Mouse (Mus musculus): ENCODE data around the gene En2. TPM values are rescaled to one million over a fixed set of nuclear protein-coding genes. Genes with fewer than 3 reads are reported as not detected.

The En2 gene
- polyA plus RNA-seq, 1 experiment from 2014 or later: 0.09 TPM

- H3K9ac ChIP-seq: no peak overlapping the region
- no peaks in the 10 kb centered on the region for H3K4me1 ChIP-seq
- H3K9me3 ChIP-seq (replicated peaks): no peaks in the 10 kb centered on the region
- ATAC-seq (replicated peaks; ENCODE audit: low FRiP score): no peak
- 45% methylated on average over 2 of the region's 2 CpGs for WGBS
- H3K27ac ChIP-seq: no peak overlapping the region
- no peaks in the 10 kb centered on the region for H3K36me3 ChIP-seq
- H3K4me2 ChIP-seq: no peak overlapping the region
- no peak overlapping the region for H3K4me3 ChIP-seq (replicated peaks)
- peaks cover 58% of the 10 kb centered on the region for H3K27me3 ChIP-seq
Measured at GRCm38 (mm10) chr5:28136438-28136837, 29.1 kb upstream of the En2 start.

- Histone ChIP-seq H3K9me3 (replicated peaks) (no peaks in the 10 kb centered on the region), H3K4me3 (replicated peaks) (no peak overlapping the region)
- no peak for ATAC-seq (replicated peaks; ENCODE audit: low FRiP score)
Measured at GRCm38 (mm10) chr5:28144555-28144954, 20.9 kb upstream of the En2 start.

GRCm38 (mm10) chr5:28146018-28146417 lies 19.5 kb upstream of the En2 start:
- H3K27ac ChIP-seq: no peak overlapping the region
- no peak overlapping the region for H3K9ac ChIP-seq
- no peaks in the 10 kb centered on the region for H3K4me1 ChIP-seq
- no peaks in the 10 kb centered on the region for H3K36me3 ChIP-seq
- H3K4me3 ChIP-seq (replicated peaks): no peak overlapping the region
- no peak overlapping the region for H3K4me2 ChIP-seq
- no peaks in the 10 kb centered on the region for H3K9me3 ChIP-seq (replicated peaks)
- WGBS: 81% methylated on average over 8 of the region's 8 CpGs
- peaks cover 32% of the 10 kb centered on the region; the same call in 1 of the 2 replicates for H3K27me3 ChIP-seq
- ATAC-seq (replicated peaks; ENCODE audit: low FRiP score): no peak

More at GRCm38 (mm10) chr5:28144555-28144954, 20.9 kb upstream of the En2 start:
- H3K9ac ChIP-seq: no peak overlapping the region
- no peak overlapping the region for H3K27ac ChIP-seq
- H3K36me3 ChIP-seq: no peaks in the 10 kb centered on the region
- H3K4me1 ChIP-seq: no peaks in the 10 kb centered on the region
- no peak overlapping the region for H3K4me2 ChIP-seq
- H3K27me3 ChIP-seq: peaks cover 26% of the 10 kb centered on the region; the same call in 1 of the 2 replicates

GRCm38 (mm10) chr5:28148473-28148872 lies 17.0 kb upstream of the En2 start:
- WGBS: 37% methylated on average over 3 of the region's 3 CpGs
- H3K4me2 ChIP-seq: no peak overlapping the region
- no peak overlapping the region for H3K27ac ChIP-seq
- H3K9me3 ChIP-seq (replicated peaks): no peaks in the 10 kb centered on the region
- no peak overlapping the region for H3K4me3 ChIP-seq (replicated peaks)
- no peaks in the 10 kb centered on the region for H3K36me3 ChIP-seq
- peaks cover 53% of the 10 kb centered on the region for H3K27me3 ChIP-seq
- no peak overlapping the region for H3K9ac ChIP-seq
- no peaks in the 10 kb centered on the region for H3K4me1 ChIP-seq
- ATAC-seq (replicated peaks; ENCODE audit: low FRiP score): no peak

- ATAC-seq (replicated peaks; ENCODE audit: low FRiP score): no peak
Measured at GRCm38 (mm10) chr5:28149436-28149835, 16.1 kb upstream of the En2 start.

GRCm38 (mm10) chr5:28157044-28157730 lies 8.3 kb upstream of the En2 start:
- Histone ChIP-seq H3K27me3 (peaks cover 97% of the 10 kb centered on the region), H3K27ac (no peak overlapping the region), H3K4me1 (peaks cover 34% of the 10 kb centered on the region), H3K4me3 (replicated peaks) (no peak overlapping the region), H3K36me3 (no peaks in the 10 kb centered on the region), H3K9me3 (replicated peaks) (no peaks in the 10 kb centered on the region), H3K4me2 (no peak overlapping the region), H3K9ac (no peak overlapping the region)
- 4% methylated on average over 9 of the region's 9 CpGs for WGBS
- ATAC-seq (replicated peaks; ENCODE audit: low FRiP score): no peak

More at GRCm38 (mm10) chr5:28149436-28149835, 16.1 kb upstream of the En2 start:
- Histone ChIP-seq H3K4me1 (no peaks in the 10 kb centered on the region), H3K4me3 (replicated peaks) (no peak overlapping the region), H3K9ac (no peak overlapping the region), H3K9me3 (replicated peaks) (no peaks in the 10 kb centered on the region), H3K36me3 (no peaks in the 10 kb centered on the region), H3K4me2 (no peak overlapping the region), H3K27me3 (peaks cover 63% of the 10 kb centered on the region), H3K27ac (no peak overlapping the region)
- 84% methylated on average over 3 of the region's 3 CpGs for WGBS

- no peaks in the 10 kb centered on the region for H3K9me3 ChIP-seq (replicated peaks)
- peaks cover 96% of the 10 kb centered on the region for H3K27me3 ChIP-seq
- H3K4me3 ChIP-seq (replicated peaks): 0 out of 2 replicates have a peak overlapping the region, but pooled peaks have one; percentile 19
- H3K4me1 ChIP-seq: peaks cover 34% of the 10 kb centered on the region
- no peak overlapping the region for H3K9ac ChIP-seq
- H3K27ac ChIP-seq: no peak overlapping the region
- H3K36me3 ChIP-seq: no peaks in the 10 kb centered on the region
- under 1% methylated on average over 17 of the region's 17 CpGs for WGBS
- no peak for ATAC-seq (replicated peaks; ENCODE audit: low FRiP score)
- H3K4me2 ChIP-seq: peak overlapping the region; percentile 48
Measured at GRCm38 (mm10) chr5:28157781-28158180, 7.7 kb upstream of the En2 start.

- WGBS: under 1% methylated on average over 31 of the region's 31 CpGs
- no peak overlapping the region for H3K27ac ChIP-seq
- no peaks in the 10 kb centered on the region for H3K9me3 ChIP-seq (replicated peaks)
- H3K9ac ChIP-seq: no peak overlapping the region
- peak overlapping the region; percentile 48 for H3K4me2 ChIP-seq
- peaks cover 34% of the 10 kb centered on the region for H3K4me1 ChIP-seq
- peak; percentile 84 for ATAC-seq (replicated peaks; ENCODE audit: low FRiP score)
- H3K4me3 ChIP-seq (replicated peaks): peak overlapping the region; percentile 19
- H3K27me3 ChIP-seq: peaks cover 96% of the 10 kb centered on the region
- H3K36me3 ChIP-seq: no peaks in the 10 kb centered on the region
Measured at GRCm38 (mm10) chr5:28158308-28159071, 7.0 kb upstream of the En2 start.

GRCm38 (mm10) chr5:28159072-28159458 lies 6.4 kb upstream of the En2 start:
- Histone ChIP-seq H3K27me3 (peaks cover 96% of the 10 kb centered on the region), H3K4me3 (replicated peaks) (no peak overlapping the region), H3K4me1 (peaks cover 34% of the 10 kb centered on the region), H3K9me3 (replicated peaks) (no peaks in the 10 kb centered on the region), H3K9ac (no peak overlapping the region), H3K27ac (no peak overlapping the region), H3K36me3 (no peaks in the 10 kb centered on the region), H3K4me2 (no peak overlapping the region)
- 0% methylated on average over 15 of the region's 15 CpGs for WGBS
- no peak; the same call in 1 of the 2 replicates for ATAC-seq (replicated peaks; ENCODE audit: low FRiP score)

GRCm38 (mm10) chr5:28159891-28160470 lies 5.5 kb upstream of the En2 start:
- H3K9me3 ChIP-seq (replicated peaks): no peaks in the 10 kb centered on the region
- no peak overlapping the region for H3K4me2 ChIP-seq
- no peak overlapping the region for H3K27ac ChIP-seq
- H3K27me3 ChIP-seq: peaks cover 99% of the 10 kb centered on the region
- H3K4me3 ChIP-seq (replicated peaks): no peak overlapping the region
- 7% methylated on average over 8 of the region's 8 CpGs for WGBS
- H3K4me1 ChIP-seq: peaks cover 36% of the 10 kb centered on the region
- no peak for ATAC-seq (replicated peaks; ENCODE audit: low FRiP score)
- H3K36me3 ChIP-seq: no peaks in the 10 kb centered on the region
- no peak overlapping the region for H3K9ac ChIP-seq

GRCm38 (mm10) chr5:28161383-28161937 lies 4.0 kb upstream of the En2 start:
- 5% methylated on average over 20 of the region's 20 CpGs for WGBS
- Histone ChIP-seq H3K27me3 (peaks cover 99% of the 10 kb centered on the region), H3K36me3 (no peaks in the 10 kb centered on the region), H3K9ac (no peak overlapping the region), H3K9me3 (replicated peaks) (no peaks in the 10 kb centered on the region), H3K4me3 (replicated peaks) (no peak overlapping the region), H3K4me2 (peak overlapping the region; percentile 29), H3K27ac (no peak overlapping the region), H3K4me1 (peaks cover 51% of the 10 kb centered on the region)
- ATAC-seq (replicated peaks; ENCODE audit: low FRiP score): no peak

GRCm38 (mm10) chr5:28161938-28162402 lies 3.5 kb upstream of the En2 start:
- no peak for ATAC-seq (replicated peaks; ENCODE audit: low FRiP score)
- Histone ChIP-seq H3K4me1 (peaks cover 54% of the 10 kb centered on the region), H3K36me3 (no peaks in the 10 kb centered on the region), H3K9ac (no peak overlapping the region), H3K27me3 (peaks cover 99% of the 10 kb centered on the region), H3K9me3 (replicated peaks) (no peaks in the 10 kb centered on the region), H3K4me2 (peak overlapping the region; percentile 29), H3K27ac (no peak overlapping the region), H3K4me3 (replicated peaks) (no peak overlapping the region)
- 1% methylated on average over 24 of the region's 24 CpGs for WGBS
